Mouse (Mus musculus): ENCODE measurements around the gene Adap2. TPM values are rescaled to one million over a fixed set of nuclear protein-coding genes. Genes with fewer than 3 reads are reported as not detected.
A peak's percentile ranks its signal among the peaks of the same experiment; 100 is the strongest.
"Not testable (repeated sequence)": the region's sequence is repeated elsewhere in the genome, so short reads cannot be mapped to it uniquely, and the experiment has no call there.

Adap2 gene
- total and polyA plus RNA-seq, 3 experiments = 5.5 to 11.0 (median 10.5) TPM

- TF ChIP-seq POLR2A (IDR thresholded peaks at IDR 0.05; ENCODE audit: insufficient read depth, low read depth, low read length) (no peak), EP300 (IDR thresholded peaks at IDR 0.05; ENCODE audit: insufficient read depth, low read depth, low read length) (peak; percentile 80), CTCF (IDR thresholded peaks at IDR 0.05) (no peak)
- DNase-seq = peak; percentile 60 to 82
- Histone ChIP-seq H3K4me3 (no peak overlapping the region), H3K27me3 (ENCODE audit: control insufficient read depth, insufficient read depth, low read length) (no peaks in the 10 kb centered on the region), H3K27ac (no peak overlapping the region), H3K9ac (ENCODE audit: low read depth, low read length) (no peak overlapping the region), H3K36me3 (ENCODE audit: control insufficient read depth, insufficient read depth, low read length) (no peaks in the 10 kb centered on the region), H3K79me2 (replicated peaks; ENCODE audit: control insufficient read depth, insufficient read depth, low read length) (no peaks in the 10 kb centered on the region), H3K4me1 (ENCODE audit: control insufficient read depth, insufficient read depth, low read length) (peaks cover 3% of the 10 kb centered on the region; the same call in 1 of the 2 replicates)
- intact Hi-C loops (cut with DNase I) = no loop called here
- WGBS = 47% methylated on average over 1 of the region's 1 CpGs
Measured at GRCm38 (mm10) chr11:80148313-80148712, 5.6 kb upstream of the Adap2 start.

DNA sequence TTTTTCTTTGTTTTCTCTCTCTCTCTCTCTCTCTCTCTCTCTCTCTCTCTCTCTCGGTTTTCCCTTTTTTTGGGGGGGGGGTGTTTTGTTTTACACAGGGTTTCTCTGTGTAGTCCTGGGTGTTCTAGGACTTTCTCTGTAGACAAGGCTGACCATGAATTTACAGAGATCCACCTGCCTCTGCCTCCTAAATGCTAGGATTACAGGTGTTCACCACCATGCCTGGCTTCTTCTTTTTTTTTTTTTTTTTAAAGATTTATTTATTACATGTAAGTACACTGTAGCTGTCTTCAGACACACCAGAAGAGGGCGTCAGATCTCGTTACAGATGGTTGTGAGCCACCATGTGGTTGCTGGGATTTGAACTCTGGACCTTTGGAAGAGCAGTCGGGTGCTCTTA, 4.9 kb upstream of the Adap2 start:
- DNase-seq; H3K27ac ChIP-seq; H3K9ac ChIP-seq (ENCODE audit: low read depth, low read length); H3K79me2 ChIP-seq (replicated peaks; ENCODE audit: control insufficient read depth, insufficient read depth, low read length); H3K4me1 ChIP-seq (ENCODE audit: control insufficient read depth, insufficient read depth, low read length); H3K36me3 ChIP-seq (ENCODE audit: control insufficient read depth, insufficient read depth, low read length); intact Hi-C loops (cut with DNase I); H3K27me3 ChIP-seq (ENCODE audit: control insufficient read depth, insufficient read depth, low read length); H3K4me3 ChIP-seq: not testable (repeated sequence)
- 58% methylated on average over 3 of the region's 4 CpGs for WGBS

- Histone ChIP-seq H3K36me3 (ENCODE audit: control insufficient read depth, insufficient read depth, low read length) (no peaks in the 10 kb centered on the region), H3K9ac (ENCODE audit: low read depth, low read length) (no peak overlapping the region), H3K4me3 (no peak overlapping the region), H3K4me1 (ENCODE audit: control insufficient read depth, insufficient read depth, low read length) (peaks cover 4% of the 10 kb centered on the region; the same call in 1 of the 2 replicates), H3K27ac (peak overlapping the region; percentile 57), H3K27me3 (ENCODE audit: control insufficient read depth, insufficient read depth, low read length) (no peaks in the 10 kb centered on the region), H3K79me2 (replicated peaks; ENCODE audit: control insufficient read depth, insufficient read depth, low read length) (no peaks in the 10 kb centered on the region)
- no peak for TF ChIP-seq EP300 (IDR thresholded peaks at IDR 0.05; ENCODE audit: insufficient read depth, low read depth, low read length)
- TF ChIP-seq CTCF (IDR thresholded peaks at IDR 0.05) = no peak
- TF ChIP-seq POLR2A (IDR thresholded peaks at IDR 0.05; ENCODE audit: insufficient read depth, low read depth, low read length) = no peak
- no peak for DNase-seq
- WGBS = 70% methylated on average over 8 of the region's 8 CpGs
- intact Hi-C loops (cut with DNase I) = no loop called here
Measured at GRCm38 (mm10) chr11:80149412-80150023, 4.4 kb upstream of the Adap2 start.

DNA sequence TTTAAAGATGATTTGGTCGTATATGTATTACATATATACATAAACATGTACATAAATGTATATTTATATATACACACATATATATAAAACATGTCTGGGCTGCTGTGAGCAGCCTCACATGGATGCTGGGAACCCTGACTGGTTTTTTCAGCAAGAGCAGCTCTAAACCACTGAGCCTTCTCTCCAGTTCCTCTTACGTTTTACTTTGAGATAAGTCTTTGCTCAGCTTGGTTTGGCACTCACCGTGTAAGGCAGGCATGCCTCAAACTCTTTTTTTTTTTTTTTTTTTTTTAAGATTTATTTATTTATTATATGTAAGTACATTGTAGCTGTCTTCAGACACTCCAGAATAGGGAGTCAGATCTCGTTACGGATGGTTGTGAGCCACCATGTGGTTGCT, 3.3 kb upstream of the Adap2 start:
- Histone ChIP-seq H3K9ac (ENCODE audit: low read depth, low read length) (no peak overlapping the region), H3K4me3 (no peak overlapping the region), H3K4me1 (ENCODE audit: control insufficient read depth, insufficient read depth, low read length) (peaks cover 4% of the 10 kb centered on the region; the same call in 1 of the 2 replicates), H3K79me2 (replicated peaks; ENCODE audit: control insufficient read depth, insufficient read depth, low read length) (no peaks in the 10 kb centered on the region), H3K36me3 (ENCODE audit: control insufficient read depth, insufficient read depth, low read length) (no peaks in the 10 kb centered on the region), H3K27me3 (ENCODE audit: control insufficient read depth, insufficient read depth, low read length) (no peaks in the 10 kb centered on the region), H3K27ac (no peak overlapping the region)
- intact Hi-C loops (cut with DNase I) = no loop called here
- no peak for DNase-seq
- 59% methylated on average over 5 of the region's 5 CpGs for WGBS
- TF ChIP-seq CTCF (IDR thresholded peaks at IDR 0.05) (no peak), EP300 (IDR thresholded peaks at IDR 0.05; ENCODE audit: insufficient read depth, low read depth, low read length) (no peak), POLR2A (IDR thresholded peaks at IDR 0.05; ENCODE audit: insufficient read depth, low read depth, low read length) (no peak)

DNA sequence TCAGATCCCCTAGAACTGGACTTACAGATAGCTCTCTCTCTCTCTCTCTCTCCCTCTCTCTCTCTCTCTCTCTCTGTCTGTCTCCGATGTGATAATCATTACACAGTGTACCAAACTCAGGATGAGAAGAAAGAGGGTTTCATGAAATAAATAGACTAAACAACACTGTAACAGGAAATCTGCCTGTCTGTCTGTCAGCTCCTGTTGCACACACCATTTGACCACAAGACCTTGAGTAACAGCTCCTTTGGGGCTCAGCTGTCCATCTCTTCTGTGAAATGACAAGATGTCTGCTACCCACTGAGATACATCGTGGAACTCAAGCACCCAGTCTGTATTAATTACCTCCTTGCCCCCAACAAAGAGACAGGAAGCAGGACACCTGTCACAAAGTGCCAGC, 2.4 kb upstream of the Adap2 start:
- H3K4me3 ChIP-seq = no peak overlapping the region
- no peak overlapping the region for H3K9ac ChIP-seq (ENCODE audit: low read depth, low read length)
- WGBS = 29% methylated on average over 2 of the region's 2 CpGs
- TF ChIP-seq EP300 (IDR thresholded peaks at IDR 0.05; ENCODE audit: insufficient read depth, low read depth, low read length) = no peak
- TF ChIP-seq CTCF (IDR thresholded peaks at IDR 0.05) = no peak
- TF ChIP-seq POLR2A (IDR thresholded peaks at IDR 0.05; ENCODE audit: insufficient read depth, low read depth, low read length) = no peak
- no peaks in the 10 kb centered on the region for H3K36me3 ChIP-seq (ENCODE audit: control insufficient read depth, insufficient read depth, low read length)
- peak overlapping the region; percentile 40; the same call in 1 of the 2 replicates for H3K27ac ChIP-seq
- peaks cover 4% of the 10 kb centered on the region; the same call in 1 of the 2 replicates for H3K4me1 ChIP-seq (ENCODE audit: control insufficient read depth, insufficient read depth, low read length)
- no peaks in the 10 kb centered on the region for H3K27me3 ChIP-seq (ENCODE audit: control insufficient read depth, insufficient read depth, low read length)
- H3K79me2 ChIP-seq (replicated peaks; ENCODE audit: control insufficient read depth, insufficient read depth, low read length) = no peaks in the 10 kb centered on the region
- intact Hi-C loops (cut with DNase I) = no loop called here
- no peak for DNase-seq

- 53% methylated on average over 8 of the region's 8 CpGs for WGBS
- Histone ChIP-seq H3K79me2 (replicated peaks; ENCODE audit: control insufficient read depth, insufficient read depth, low read length) (no peaks in the 10 kb centered on the region), H3K4me3 (no peak overlapping the region), H3K36me3 (ENCODE audit: control insufficient read depth, insufficient read depth, low read length) (no peaks in the 10 kb centered on the region), H3K9ac (ENCODE audit: low read depth, low read length) (no peak overlapping the region), H3K27ac (peak overlapping the region; percentile 40; the same call in 1 of the 2 replicates), H3K4me1 (ENCODE audit: control insufficient read depth, insufficient read depth, low read length) (peaks cover 4% of the 10 kb centered on the region; the same call in 1 of the 2 replicates), H3K27me3 (ENCODE audit: control insufficient read depth, insufficient read depth, low read length) (no peaks in the 10 kb centered on the region)
- TF ChIP-seq EP300 (IDR thresholded peaks at IDR 0.05; ENCODE audit: insufficient read depth, low read depth, low read length) (no peak), CTCF (IDR thresholded peaks at IDR 0.05) (no peak), POLR2A (IDR thresholded peaks at IDR 0.05; ENCODE audit: insufficient read depth, low read depth, low read length) (no peak)
- no peak for DNase-seq
- intact Hi-C loops (cut with DNase I) = no loop called here
Measured at GRCm38 (mm10) chr11:80152376-80152775, 1.5 kb upstream of the Adap2 start.

Data from heart, adult 2 months (tissue).